Mouse (Mus musculus): ENCODE data around the gene Rgl1.

The Rgl1 gene

GRCm38 (mm10) chr1:152556576-152557281 is 209.4 kb downstream of the Rgl1 start:
- intact Hi-C loops (cut with DNase I) = loop anchor here (2.0 kb wide), 1 partner anchor 66 kb away; no protein-coding TSS in a partner anchor

DNA sequence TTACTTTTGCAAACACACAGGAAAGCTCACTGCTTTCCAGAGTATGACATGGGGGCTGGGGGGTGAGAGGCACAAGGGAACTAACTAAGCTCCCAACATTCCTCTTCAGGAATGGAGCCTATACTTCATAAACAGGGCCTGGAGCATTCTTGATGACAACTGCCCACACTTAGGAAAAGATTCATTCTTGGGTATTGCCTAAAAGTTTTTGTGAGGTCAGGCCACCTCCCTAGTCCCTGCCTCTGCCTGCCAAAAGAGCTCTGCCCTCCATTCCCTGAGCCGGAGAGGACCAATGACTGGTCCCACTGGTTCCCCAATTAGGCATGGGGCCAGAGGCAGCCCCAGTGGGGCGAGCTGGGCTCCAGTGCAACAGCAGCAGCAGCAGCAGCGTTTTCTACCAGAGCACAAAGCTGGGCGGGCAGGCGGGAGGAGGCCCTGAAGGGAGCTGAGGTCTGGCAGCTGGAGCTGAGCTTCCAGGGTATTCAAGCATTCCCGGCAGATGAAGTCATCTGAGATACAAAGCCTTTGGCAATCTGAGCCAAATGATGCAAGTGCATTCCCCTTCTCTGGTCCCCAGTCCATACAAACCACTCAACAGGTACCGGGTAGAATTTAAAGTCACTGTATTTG is 210.1 kb downstream of the Rgl1 start:
- intact Hi-C loops (cut with DNase I) = loop anchor here (2.0 kb wide), 1 partner anchor 67 kb away; no protein-coding TSS in a partner anchor

DNA sequence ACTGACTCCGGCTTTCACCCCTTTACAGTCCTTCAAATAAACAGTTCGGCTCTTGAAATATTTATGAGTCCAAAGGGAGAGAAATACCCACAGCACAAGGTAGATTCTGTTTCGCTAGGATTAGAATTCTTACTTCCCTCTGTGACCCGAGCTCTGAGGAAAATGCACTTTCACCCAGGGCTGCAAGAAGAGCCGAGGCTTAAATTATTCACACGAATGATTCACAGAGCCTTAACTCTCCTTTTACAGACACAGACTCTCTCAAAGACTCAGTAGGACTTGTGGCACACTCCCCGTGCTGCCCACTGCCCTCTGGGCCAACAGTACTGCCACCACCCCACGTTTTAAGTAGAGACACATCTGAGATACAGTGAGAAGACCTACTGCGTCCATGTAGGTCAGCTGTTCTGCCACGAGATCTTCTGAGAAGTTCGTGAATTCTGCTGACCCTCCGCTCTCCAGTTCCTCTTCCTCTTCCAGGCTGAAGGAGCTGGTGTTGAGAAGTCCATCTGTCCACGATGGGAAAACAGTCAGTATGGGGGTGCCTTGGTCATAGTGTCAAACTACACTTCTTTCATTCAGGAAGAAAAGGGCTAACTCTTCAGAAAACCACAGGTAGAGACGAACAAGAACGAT is 212.1 kb downstream of the Rgl1 start:
- intact Hi-C loops (cut with DNase I) = no loop called here

GRCm38 (mm10) chr1:152550973-152551372 is 215.2 kb downstream of the Rgl1 start:
- intact Hi-C loops (cut with DNase I) = no loop called here

DNA sequence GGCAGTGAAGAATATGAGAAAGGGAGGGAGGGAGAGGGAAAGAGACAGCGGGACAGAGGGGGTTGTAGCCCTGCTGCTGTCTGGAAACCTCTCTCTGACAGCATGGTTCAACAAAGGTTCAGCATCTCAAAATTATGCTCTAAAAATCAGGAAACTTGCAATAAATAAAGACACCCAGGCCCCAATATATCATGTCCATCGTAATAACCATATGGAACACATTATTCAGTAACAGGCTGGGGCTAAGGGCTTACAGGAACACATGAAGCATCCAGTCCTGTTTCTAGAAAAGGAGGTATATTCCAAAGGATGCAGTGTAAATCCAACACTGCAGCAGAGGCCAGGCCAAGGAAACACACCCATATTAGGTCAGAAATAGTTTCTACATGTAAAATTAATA is 215.6 kb downstream of the Rgl1 start:
- intact Hi-C loops (cut with DNase I) = no loop called here

GRCm38 (mm10) chr1:152549061-152549738 is 217.0 kb downstream of the Rgl1 start:
- intact Hi-C loops (cut with DNase I) = no loop called here

DNA sequence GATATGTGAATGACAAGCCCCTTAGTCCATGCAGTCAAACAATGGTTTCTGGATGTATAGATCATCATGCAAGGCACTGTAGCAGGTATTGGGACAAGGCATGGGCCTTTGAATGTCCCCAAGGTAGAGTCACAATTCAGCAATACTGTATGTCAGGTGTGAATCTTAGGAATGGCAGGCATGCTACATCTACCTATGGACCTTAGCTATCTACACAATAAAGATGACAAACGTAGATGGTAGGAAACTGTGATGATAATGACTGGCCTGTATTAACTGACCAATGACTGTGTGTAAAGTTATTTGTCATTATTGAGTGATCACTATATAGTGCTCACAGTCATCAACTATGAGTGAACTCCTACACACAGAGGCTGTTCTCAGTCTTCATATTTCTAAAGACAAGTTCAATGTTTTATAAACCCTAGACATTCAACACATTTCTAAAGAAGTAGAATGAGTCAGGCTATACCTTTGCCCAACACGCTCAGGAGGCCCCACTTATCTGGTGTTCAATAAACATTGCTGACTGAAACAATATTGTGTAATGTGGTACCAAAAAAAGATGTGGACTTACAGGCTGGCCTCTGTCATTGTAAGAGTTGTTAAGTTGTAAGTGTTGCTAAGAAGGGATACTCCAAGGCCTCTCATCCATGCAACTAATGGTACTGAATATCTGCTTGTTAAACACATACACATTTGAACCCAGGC is 222.5 kb downstream of the Rgl1 start:
- intact Hi-C loops (cut with DNase I) = no loop called here

GRCm38 (mm10) chr1:152542747-152543378 is 223.3 kb downstream of the Rgl1 start:
- intact Hi-C loops (cut with DNase I) = no loop called here

DNA sequence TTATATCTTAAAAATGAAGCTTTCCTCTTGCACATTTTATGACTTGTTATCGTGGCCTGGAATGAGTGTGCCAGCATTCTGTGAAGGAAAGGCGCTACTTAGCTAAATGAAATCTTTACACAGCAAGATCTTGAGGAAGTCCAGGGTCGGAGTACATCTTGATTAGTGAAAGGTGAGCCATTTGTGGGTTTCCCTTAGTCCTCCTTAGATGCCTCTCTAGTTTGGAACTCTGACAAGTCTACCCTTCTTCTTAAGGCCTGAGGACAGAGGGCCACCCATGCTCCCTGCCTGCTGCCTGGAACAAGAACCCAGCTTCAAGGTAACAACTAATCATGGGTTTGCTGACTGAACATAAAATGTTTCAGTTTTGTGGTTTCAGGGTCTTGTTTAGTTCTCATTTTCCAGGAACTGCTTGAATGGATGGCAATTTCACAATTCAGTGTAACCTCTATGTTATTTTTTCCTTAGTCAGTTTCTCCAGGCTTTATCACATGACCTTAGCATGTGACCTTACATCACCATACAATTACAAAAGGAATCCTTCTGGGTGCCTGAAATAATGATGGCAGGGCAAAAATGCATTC is 225.8 kb downstream of the Rgl1 start:
- intact Hi-C loops (cut with DNase I) = no loop called here

- intact Hi-C loops (cut with DNase I) = no loop called here
These were observed 227.3 kb downstream of the Rgl1 start for GRCm38 (mm10) chr1:152538817-152539216.

- intact Hi-C loops (cut with DNase I) = no loop called here
These were observed 229.0 kb downstream of the Rgl1 start for GRCm38 (mm10) chr1:152537186-152537585.

GRCm38 (mm10) chr1:152536416-152537018 is 229.6 kb downstream of the Rgl1 start:
- intact Hi-C loops (cut with DNase I) = no loop called here

DNA sequence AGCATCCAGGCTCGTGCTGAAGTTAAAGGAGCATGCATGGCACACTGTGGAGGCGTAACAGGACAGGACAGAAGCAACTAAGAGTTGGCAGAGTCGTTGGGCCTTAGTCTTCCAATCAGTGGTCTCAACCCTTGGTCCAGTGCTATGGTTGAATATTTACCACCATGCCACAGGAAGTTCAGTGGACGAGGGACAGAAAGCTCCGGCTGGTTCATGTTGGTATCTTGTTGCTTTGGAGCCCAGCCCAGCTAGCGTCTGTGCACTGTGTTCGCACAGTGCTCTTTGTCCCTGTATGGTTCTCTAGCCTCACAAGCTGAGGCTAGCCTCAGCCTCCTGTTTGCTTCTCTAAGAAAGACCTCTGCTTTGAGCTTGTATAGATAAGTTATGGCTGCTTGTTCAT is 231.6 kb downstream of the Rgl1 start:
- intact Hi-C loops (cut with DNase I) = loop anchor here (5.0 kb wide), 1 partner anchor 93 kb away; no protein-coding TSS in a partner anchor

DNA sequence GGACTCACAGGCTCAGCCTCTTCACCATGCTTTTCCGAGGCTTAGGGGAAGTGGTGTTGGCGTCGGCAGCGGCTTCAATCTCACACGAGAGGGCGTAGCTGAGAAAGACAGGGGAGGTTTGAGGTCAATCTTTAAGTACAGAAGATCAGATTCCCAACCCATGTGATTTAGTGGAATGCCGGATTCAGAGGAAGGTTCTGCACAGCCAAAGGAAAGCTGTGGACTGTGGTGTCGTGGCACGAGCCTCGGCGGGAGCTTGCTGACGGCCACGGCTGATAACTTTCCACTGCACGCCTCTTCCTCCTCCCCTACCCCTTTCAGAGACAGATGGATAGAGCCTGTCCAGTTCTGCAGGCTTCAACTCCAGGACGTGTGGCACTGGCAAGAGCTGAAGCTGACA is 234.7 kb downstream of the Rgl1 start:
- intact Hi-C loops (cut with DNase I) = loop anchor here (5.0 kb wide), 1 partner anchor 96 kb away; no protein-coding TSS in a partner anchor

DNA sequence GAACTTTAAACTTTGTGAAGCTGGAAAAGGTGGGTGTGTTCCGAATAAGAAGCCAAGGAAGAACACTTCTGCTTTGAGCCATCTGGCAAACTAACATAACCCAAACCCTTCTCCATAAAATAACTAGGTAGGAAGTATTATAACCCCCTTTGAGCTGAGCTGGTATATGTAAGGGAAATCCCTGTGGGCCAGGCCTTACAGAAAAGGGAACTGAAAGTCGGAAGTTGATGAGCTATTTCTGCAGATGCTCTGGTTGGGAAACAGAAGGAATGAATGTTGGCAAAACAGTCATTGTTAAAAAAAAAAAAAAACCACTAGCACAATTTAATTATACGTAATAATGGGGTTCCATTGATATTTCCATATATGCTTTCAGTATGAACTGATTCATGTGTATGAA is 237.4 kb downstream of the Rgl1 start:
- intact Hi-C loops (cut with DNase I) = loop anchor here (10.0 kb wide), 1 partner anchor 376 kb away; the partner anchor contains the start of gene Smg7

DNA sequence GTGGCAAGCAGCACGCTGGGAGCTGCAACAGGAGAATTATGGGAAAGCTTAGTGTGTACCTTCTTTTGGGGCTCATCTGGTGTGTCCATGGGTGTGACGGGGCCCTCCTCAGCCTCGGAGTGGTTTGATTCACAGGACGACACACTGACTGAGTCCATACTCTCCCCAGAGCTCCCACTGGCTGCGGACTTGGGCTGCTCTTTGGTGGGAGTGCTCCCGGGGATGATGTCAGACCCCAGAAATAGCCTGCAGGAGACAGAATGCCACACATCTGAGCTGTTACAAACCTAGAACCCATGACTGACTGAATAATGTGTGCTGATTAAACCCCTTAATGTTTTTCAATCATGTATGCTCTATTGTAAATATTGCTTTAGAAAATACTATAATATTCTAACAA is 237.9 kb downstream of the Rgl1 start:
- intact Hi-C loops (cut with DNase I) = loop anchor here (10.0 kb wide), 1 partner anchor 377 kb away; the partner anchor contains the start of gene Smg7

DNA sequence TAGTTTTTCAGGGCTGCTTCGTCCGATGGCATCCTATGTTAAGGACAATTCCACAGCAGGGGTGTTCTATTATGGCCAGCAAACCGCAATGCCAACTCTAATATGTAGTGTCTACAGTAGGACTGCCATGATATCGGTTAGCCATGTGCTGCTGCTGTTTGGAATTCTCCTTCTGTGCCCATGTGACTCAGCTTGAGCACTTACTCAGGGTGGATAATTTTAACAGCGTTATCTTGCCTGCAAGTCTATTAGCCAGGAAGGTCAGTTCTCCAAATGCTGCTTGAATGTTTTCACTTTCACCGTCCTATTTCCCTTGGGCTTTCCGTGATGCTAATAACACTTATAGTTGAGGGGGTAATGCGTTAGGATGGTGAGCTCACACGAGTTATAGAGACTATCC is 240.0 kb downstream of the Rgl1 start:
- intact Hi-C loops (cut with DNase I) = loop anchor here (10.0 kb wide), 1 partner anchor 379 kb away; the partner anchor contains the start of gene Smg7

DNA sequence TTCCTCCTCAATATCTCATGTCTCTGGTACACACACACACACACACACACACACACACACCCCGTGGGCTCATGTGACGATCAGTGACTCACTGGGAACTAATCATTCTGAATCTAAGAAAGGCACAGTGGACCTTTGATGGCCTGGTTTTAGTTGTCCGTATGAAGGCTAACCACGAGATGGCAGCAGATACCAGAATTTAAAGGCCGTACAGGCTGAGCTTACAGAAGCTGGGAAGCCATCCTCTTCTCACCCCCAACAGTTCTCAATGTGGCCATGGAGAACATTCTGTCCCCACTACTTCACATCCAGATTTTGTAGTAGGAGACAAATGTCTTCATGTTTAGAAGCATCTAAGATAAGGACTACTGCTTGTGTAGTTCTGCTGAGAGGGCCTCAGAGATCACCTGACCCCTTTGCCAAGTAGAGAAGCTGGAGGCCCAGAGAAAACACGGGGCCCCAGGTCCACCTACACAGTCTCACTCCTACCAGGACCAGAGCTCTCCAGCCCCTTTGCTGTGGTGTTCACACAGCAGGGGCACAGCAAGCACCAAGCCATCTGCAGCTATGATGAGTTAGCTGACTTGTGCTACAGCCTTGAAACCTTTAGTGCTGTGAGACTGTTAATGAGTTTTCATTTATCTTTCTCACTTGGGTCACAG is 241.0 kb downstream of the Rgl1 start:
- intact Hi-C loops (cut with DNase I) = loop anchor here (1.0 to 10.0 kb wide), 2 partner anchors 221 to 380 kb away; partner anchors contain the start of gene Smg7

All from adrenal gland (tissue).